12 mouse cellular contexts compared by ENCODE assay signal in genomic region chr12:70104776-70105420, GRCm38 (mm10). TPM values are rescaled to one million over a fixed set of nuclear protein-coding genes. Genes with fewer than 3 reads are reported as not detected.
DNase-seq lines count a peak whose midpoint lies in the region; ATAC-seq and TF ChIP-seq lines count a peak whose summit lies in the region.
"Had no signal": no experiment of that assay in that cellular context is flagged by ENCODE, and none has a peak within 500 bp of the region (broad histone marks: within the 10 kb centered on the region; RNA-seq: fewer than 3 reads in every experiment).

No protein-coding gene starts in this region.

- H3K4me1 ChIP-seq in forebrain, postnatal 0 days (ENCODE audit: insufficient read depth), result peaks cover 27% of the 10 kb centered on the region

- H3K4me2 ChIP-seq in forebrain, postnatal 0 days (ENCODE audit: low read depth), result peak overlapping the region; percentile 79; the same call in 1 of the 2 replicates
- H3K4me2 ChIP-seq: hindbrain, embryonic 15.5 days; lung, embryonic 14.5 days had no signal

- 15% methylated on average over 5 of the region's 5 CpGs for WGBS in forebrain, postnatal 0 days

- intact Hi-C loops in left cerebral cortex, postnatal 14 days (cut with DNase I), result no loop called here

- no peak overlapping the region for H3K27ac ChIP-seq in forebrain, postnatal 0 days (ENCODE audit: low read depth, low read length)
- H3K27ac ChIP-seq: heart, adult 2 months; hindbrain, embryonic 15.5 days; left cerebral cortex, adult 2 months had no signal

- no peak for ATAC-seq in forebrain, postnatal 0 days

- no peak overlapping the region for H3K9ac ChIP-seq in forebrain, postnatal 0 days
- H3K9ac ChIP-seq: hindbrain, embryonic 15.5 days; lung, embryonic 14.5 days had no signal

- H3K9me3 ChIP-seq in forebrain, postnatal 0 days (ENCODE audit: low read length), result no peaks in the 10 kb centered on the region
- H3K9me3 ChIP-seq: hindbrain, embryonic 15.5 days had no signal

- H3K4me3 ChIP-seq in forebrain, postnatal 0 days (ENCODE audit: low read depth, low read length), result no peak overlapping the region
- H3K4me3 ChIP-seq: heart, adult 2 months; hindbrain, embryonic 15.5 days; left cerebral cortex, adult 2 months had no signal

- H3K27me3 ChIP-seq in forebrain, postnatal 0 days (ENCODE audit: insufficient read depth, low read length), result no peaks in the 10 kb centered on the region
- H3K27me3 ChIP-seq: hindbrain, embryonic 15.5 days had no signal

- peaks cover 4% of the 10 kb centered on the region; the same call in 1 of the 2 replicates for H3K36me3 ChIP-seq in forebrain, postnatal 0 days (ENCODE audit: insufficient read depth)
- H3K36me3 ChIP-seq: hindbrain, embryonic 15.5 days had no signal

- TF ChIP-seq CTCF in forebrain, postnatal 0 days (IDR thresholded peaks at IDR 0.05; ENCODE audit: low read depth), result no peak

- peak; percentile 43 to 45 for DNase-seq in cerebellum, postnatal 14 days
- DNase-seq in cerebellum, adult 11 months, result no peak
- DNase-seq in B cell, adult 2 months, result peak; percentile 26 to 32
- DNase-seq in forebrain, postnatal 0 days, result no peak
- DNase-seq in kidney, postnatal 4 days, result peak; percentile 63 to 77
- no peak for DNase-seq in left cerebral cortex, postnatal 14 days (ENCODE audit: low spot score in 2 of 2)
- no peak for DNase-seq in layer of hippocampus, postnatal 14 days (ENCODE audit: low spot score in 2 of 2)
- DNase-seq in c-Kit-positive CD71-positive TER-119-positive erythroid progenitor cells, embryonic 14.5 days (ENCODE audit: low spot score), result no peak
- DNase-seq: heart, adult 2 months; lung, embryonic 14.5 days had no signal

RNA-seq across cellular contexts. Expression of gene Nin, which starts 8.6 kb away (rescaled TPM):
- 28.4 and 36.9 TPM in 2 replicates for total RNA-seq in forebrain, postnatal 0 days (2014; rRNA removed)
- 5.6 and 8.5 TPM in 2 replicates for polyA plus RNA-seq in forebrain, postnatal 0 days (2015; fragmentation: Nextera tagmentation; extraction: Ambion mirVana)
- 10 to 100 TPM; 44.5 to 53.7 TPM for total RNA-seq in left cerebral cortex, postnatal 14 days (2021)
- total RNA-seq in layer of hippocampus, postnatal 14 days (2021), result 10 to 100 TPM; 55.1 to 55.9 TPM

RNA-seq across cellular contexts. Expression of gene Abhd12b, which starts 49.0 kb away (rescaled TPM):
- total RNA-seq in forebrain, postnatal 0 days (2014; rRNA removed), result 0.08 TPM in 1 of 2 replicates, not detected in the other
- polyA plus RNA-seq in forebrain, postnatal 0 days (2015; fragmentation: Nextera tagmentation; extraction: Ambion mirVana), result 0.13 TPM in 1 of 2 replicates, not detected in the other
- total RNA-seq in left cerebral cortex, postnatal 14 days (2021), result not detected
- not detected for total RNA-seq in layer of hippocampus, postnatal 14 days (2021)
- total RNA-seq: heart, adult 2 months had no signal
- polyA plus RNA-seq: heart, adult 2 months; hindbrain, embryonic 15.5 days had no signal

Comparison
In these comparisons a context has a peak if more than half of its experiments do, and no peak if none do; other contexts are left out.
1. DNase-seq: peak in cerebellum, postnatal 14 days (2 of 2), B cell, adult 2 months (2 of 2) and kidney, postnatal 4 days (2 of 2); none in cerebellum, adult 11 months (single experiment), forebrain, postnatal 0 days (single experiment), left cerebral cortex, postnatal 14 days (0 of 2), layer of hippocampus, postnatal 14 days (0 of 2) and c-Kit-positive CD71-positive TER-119-positive erythroid progenitor cells, embryonic 14.5 days (single experiment).